Mouse (Mus musculus) heart, postnatal 4 days (tissue): ENCODE results near the gene Ifitm5. TPM values are rescaled to one million over a fixed set of nuclear protein-coding genes. Genes with fewer than 3 reads are reported as not detected.

Experiments
- DNase-seq: peaks from one replicate; pipeline ENCODE4 v3.0.0; 2021
- total RNA-seq, 2 experiments: library from RNA; stranded (reverse); gene quantifications; 2 replicates each; pipeline ENCODE4 v1.2.3; 2021

Ifitm5 gene
- total RNA-seq, 2 experiments from 2014 or later, result 0.72 to 1.4 TPM

- no peak for DNase-seq
Observed at GRCm38 (mm10) chr7:140961416-140961815, 11.3 kb upstream of the Ifitm5 start.

GRCm38 (mm10) chr7:140960026-140960425 lies 9.9 kb upstream of the Ifitm5 start:
- DNase-seq, result no peak

- DNase-seq, result peak; percentile 69
Observed at GRCm38 (mm10) chr7:140959181-140959901, 9.2 kb upstream of the Ifitm5 start.

GRCm38 (mm10) chr7:140956556-140956869 lies 6.4 kb upstream of the Ifitm5 start:
- DNase-seq, result no peak

- DNase-seq, result peak; percentile 86
Observed at GRCm38 (mm10) chr7:140955758-140956555, 5.9 kb upstream of the Ifitm5 start, which contains the start of the genes Gm45717 and Ifitm2. Gene Gm45717, minus strand, starts transcription at chr7:140955937. Gene Ifitm2, minus strand, starts transcription at chr7:140955987.

GRCm38 (mm10) chr7:140955342-140955741 lies 5.3 kb upstream of the Ifitm5 start:
- no peak for DNase-seq

GRCm38 (mm10) chr7:140954733-140955071 lies 4.6 kb upstream of the Ifitm5 start:
- no peak for DNase-seq

GRCm38 (mm10) chr7:140953800-140954732 lies 4.0 kb upstream of the Ifitm5 start:
- no peak for DNase-seq

GRCm38 (mm10) chr7:140953133-140953532 lies 3.0 kb upstream of the Ifitm5 start:
- DNase-seq, result no peak

GRCm38 (mm10) chr7:140952441-140952840 lies 2.4 kb upstream of the Ifitm5 start:
- no peak for DNase-seq

GRCm38 (mm10) chr7:140951765-140952164 lies 1.7 kb upstream of the Ifitm5 start:
- DNase-seq, result no peak

GRCm38 (mm10) chr7:140951051-140951450 lies 960 bp upstream of the Ifitm5 start:
- peak; percentile 58 for DNase-seq

- no peak for DNase-seq
Observed at GRCm38 (mm10) chr7:140949255-140949654, 836 bp downstream of the Ifitm5 start.

GRCm38 (mm10) chr7:140948161-140948560 lies 1.9 kb downstream of the Ifitm5 start:
- DNase-seq, result no peak

GRCm38 (mm10) chr7:140946980-140947379 lies 3.1 kb downstream of the Ifitm5 start:
- DNase-seq, result peak; percentile 55

- no peak for DNase-seq
Observed at GRCm38 (mm10) chr7:140946311-140946710, 3.8 kb downstream of the Ifitm5 start.

GRCm38 (mm10) chr7:140945247-140945646 lies 4.8 kb downstream of the Ifitm5 start:
- DNase-seq, result no peak

GRCm38 (mm10) chr7:140944236-140944635 lies 5.9 kb downstream of the Ifitm5 start:
- DNase-seq, result no peak

- DNase-seq, result no peak
Observed at GRCm38 (mm10) chr7:140943356-140943755, 6.7 kb downstream of the Ifitm5 start.

GRCm38 (mm10) chr7:140942811-140943210 lies 7.3 kb downstream of the Ifitm5 start:
- DNase-seq, result no peak

- DNase-seq, result no peak
Observed at GRCm38 (mm10) chr7:140942341-140942740, 7.8 kb downstream of the Ifitm5 start.

- DNase-seq, result peak; percentile 90
Observed at GRCm38 (mm10) chr7:140941222-140942051, 8.7 kb downstream of the Ifitm5 start, which contains the start of gene Pgghg. Gene Pgghg, plus strand, starts transcription at chr7:140941391.
